Mouse (Mus musculus) bone marrow macrophage, adult 2 months (primary cell): ENCODE measurements around the gene Cdh3. TPM values are rescaled to one million over a fixed set of nuclear protein-coding genes. Genes with fewer than 3 reads are reported as not detected.
"Not testable (repeated sequence)": the region's sequence is repeated elsewhere in the genome, so short reads cannot be mapped to it uniquely, and the experiment has no call there.

Source experiments
- H3K27ac ChIP-seq: 2 replicates; pipeline ENCODE4 v1.5.1; 2012; ENCODE audit warnings: low read depth, low read length; ENCODE audit not compliant: insufficient read depth
- H3K4me1 ChIP-seq: 2 replicates; pipeline ENCODE4 v1.6.1; 2012; ENCODE audit warnings: low read length; ENCODE audit not compliant: control insufficient read depth, insufficient read depth
- H3K4me3 ChIP-seq: 2 replicates; pipeline ENCODE4 v1.5.1; 2012; ENCODE audit warnings: mild to moderate bottlenecking, low read length, moderate library complexity; ENCODE audit not compliant: insufficient read depth
- CTCF ChIP-seq: IDR thresholded peaks from 2 replicates; pipeline ENCODE4 v1.5.1; 2012; ENCODE audit warnings: low read depth, mild to moderate bottlenecking, low read length, moderate library complexity
- POLR2A ChIP-seq: IDR thresholded peaks from 2 replicates; pipeline ENCODE4 v1.6.1; 2012; ENCODE audit warnings: mild to moderate bottlenecking, low read depth, low read length, borderline replicate concordance
- polyA plus RNA-seq: library from polyadenylated mRNA; stranded (reverse); fragments of >200 nt; gene quantifications from 2 replicates; pipeline ENCODE4 v1.2.4, GENCODE M21; 2012; ENCODE audit not compliant: missing spikeins, insufficient read depth, insufficient read length

Cdh3 gene
- polyA plus RNA-seq, 1 experiment = not detected

- Histone ChIP-seq H3K4me1 (peaks cover 7% of the 10 kb centered on the region), H3K4me3 (no peak overlapping the region), H3K27ac (no peak overlapping the region)
- no peak for TF ChIP-seq CTCF
- TF ChIP-seq POLR2A = no peak
Observed at GRCm38 (mm10) chr8:106569006-106569405, 58.3 kb downstream of the Cdh3 start.

- TF ChIP-seq POLR2A (no peak), CTCF (no peak)
- no peak overlapping the region for H3K27ac ChIP-seq
- H3K4me1 ChIP-seq = peaks cover 11% of the 10 kb centered on the region
- H3K4me3 ChIP-seq = no peak overlapping the region
Observed at GRCm38 (mm10) chr8:106570386-106570785, 59.7 kb downstream of the Cdh3 start.

- H3K4me3 ChIP-seq = no peak overlapping the region
- TF ChIP-seq CTCF (no peak), POLR2A (no peak)
- H3K27ac ChIP-seq = no peak overlapping the region
- peaks cover 15% of the 10 kb centered on the region for H3K4me1 ChIP-seq
Observed at GRCm38 (mm10) chr8:106571551-106572172, 61.0 kb downstream of the Cdh3 start.

- H3K27ac ChIP-seq, H3K4me3 ChIP-seq: not testable (repeated sequence)
- H3K4me1 ChIP-seq = peaks cover 17% of the 10 kb centered on the region
Observed at GRCm38 (mm10) chr8:106572175-106572574, 61.5 kb downstream of the Cdh3 start.

- peaks cover 22% of the 10 kb centered on the region for H3K4me1 ChIP-seq
- not testable (repeated sequence) for H3K4me3 ChIP-seq, H3K27ac ChIP-seq
Observed at GRCm38 (mm10) chr8:106573168-106573567, 62.5 kb downstream of the Cdh3 start, which contains the start of gene Gm10073. Gene Gm10073 (minus strand): TSS chr8:106573461.

GRCm38 (mm10) chr8:106574283-106574682 is 63.6 kb downstream of the Cdh3 start:
- no peak for TF ChIP-seq POLR2A
- TF ChIP-seq CTCF = no peak
- Histone ChIP-seq H3K27ac (no peak overlapping the region), H3K4me1 (peaks cover 22% of the 10 kb centered on the region)

GRCm38 (mm10) chr8:106576849-106577555 is 66.3 kb downstream of the Cdh3 start:
- H3K27ac ChIP-seq = no peak overlapping the region
- peaks cover 30% of the 10 kb centered on the region for H3K4me1 ChIP-seq

More at GRCm38 (mm10) chr8:106574283-106574682, 63.6 kb downstream of the Cdh3 start:
- no peak overlapping the region for H3K4me3 ChIP-seq

GRCm38 (mm10) chr8:106579510-106579909 is 68.8 kb downstream of the Cdh3 start:
- H3K27ac ChIP-seq = no peak overlapping the region
- TF ChIP-seq CTCF (no peak), POLR2A (no peak)
- peaks cover 22% of the 10 kb centered on the region for H3K4me1 ChIP-seq
- no peak overlapping the region for H3K4me3 ChIP-seq

More at GRCm38 (mm10) chr8:106576849-106577555, 66.3 kb downstream of the Cdh3 start:
- TF ChIP-seq POLR2A = no peak
- no peak for TF ChIP-seq CTCF
- no peak overlapping the region for H3K4me3 ChIP-seq

- no peak for TF ChIP-seq CTCF
- no peak for TF ChIP-seq POLR2A
- H3K4me1 ChIP-seq = peaks cover 25% of the 10 kb centered on the region
- no peak overlapping the region for H3K4me3 ChIP-seq
- no peak overlapping the region for H3K27ac ChIP-seq
Observed at GRCm38 (mm10) chr8:106581344-106582088, 70.8 kb downstream of the Cdh3 start.
